Mouse (Mus musculus): ENCODE results near the gene Lemd2.

Lemd2 gene

GRCm38 (mm10) chr17:27227258-27227657 lies 23.0 kb upstream of the Lemd2 start:
- DNase-seq (ENCODE audit: low spot score), result no peak

DNA sequence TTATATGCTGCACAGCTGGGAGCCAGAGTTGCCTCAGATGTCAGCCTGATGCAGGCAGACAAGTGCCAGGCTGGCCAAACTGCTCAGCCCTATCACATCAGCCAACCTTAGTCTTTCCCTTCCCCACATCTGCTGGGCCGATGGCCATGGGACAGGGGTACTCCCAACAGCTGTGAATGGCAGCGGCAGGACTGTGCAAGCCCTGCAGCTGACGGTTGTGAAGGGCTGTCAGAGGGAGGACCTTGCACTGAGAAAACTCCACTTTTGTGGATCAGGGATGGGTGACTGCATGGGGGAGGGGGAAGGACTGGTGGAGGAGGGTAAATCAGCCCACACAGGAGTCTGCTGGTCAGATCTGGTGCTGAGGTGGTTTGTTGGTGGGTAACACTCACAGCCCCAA lies 22.4 kb upstream of the Lemd2 start:
- no peak for DNase-seq (ENCODE audit: low spot score)

GRCm38 (mm10) chr17:27225801-27226200 lies 21.5 kb upstream of the Lemd2 start:
- DNase-seq (ENCODE audit: low spot score), result no peak

- no peak for DNase-seq (ENCODE audit: low spot score)
Observed at GRCm38 (mm10) chr17:27223821-27224220, 19.6 kb upstream of the Lemd2 start.

DNA sequence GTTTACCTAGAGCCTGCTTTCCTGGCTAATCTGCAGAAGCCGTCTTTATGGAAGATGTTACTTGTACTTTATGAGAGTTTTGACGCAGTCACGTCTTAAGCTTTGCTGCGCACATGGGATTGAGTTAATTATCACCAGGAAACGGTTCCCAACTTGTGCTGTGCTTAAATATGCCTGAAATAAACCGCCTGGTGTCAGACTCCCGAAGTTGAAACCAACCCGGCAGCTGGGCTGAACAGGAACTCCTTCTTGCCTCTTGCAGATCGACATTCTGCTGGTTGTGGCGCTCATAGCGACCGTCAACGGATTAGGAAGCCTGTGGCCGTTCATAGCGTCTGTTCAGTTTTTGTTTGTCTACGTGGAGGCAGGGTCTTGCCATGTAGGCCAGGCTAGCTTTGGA lies 17.3 kb upstream of the Lemd2 start:
- no peak for DNase-seq (ENCODE audit: low spot score)

DNA sequence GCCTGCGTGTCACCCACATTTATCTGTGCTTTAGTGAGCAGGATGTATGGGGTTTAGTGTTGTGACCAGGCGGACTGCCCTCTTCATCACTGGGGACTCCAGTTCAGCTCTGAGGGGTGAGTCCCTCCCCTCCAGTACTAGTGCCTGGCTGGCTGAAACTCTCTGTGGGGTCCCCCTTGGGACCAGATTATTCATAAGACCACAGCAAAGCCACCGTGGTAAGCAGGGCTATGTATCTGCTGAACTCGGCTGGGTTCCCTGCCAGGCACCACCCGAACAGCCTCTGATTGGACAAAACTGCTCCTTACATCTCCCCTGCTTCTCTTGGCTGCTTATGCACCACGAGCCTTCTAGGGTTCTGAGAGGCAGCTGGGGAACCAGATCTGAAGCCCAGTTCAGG lies 14.6 kb upstream of the Lemd2 start:
- DNase-seq (ENCODE audit: low spot score), result no peak

GRCm38 (mm10) chr17:27218364-27218763 lies 14.1 kb upstream of the Lemd2 start:
- no peak for DNase-seq (ENCODE audit: low spot score)

DNA sequence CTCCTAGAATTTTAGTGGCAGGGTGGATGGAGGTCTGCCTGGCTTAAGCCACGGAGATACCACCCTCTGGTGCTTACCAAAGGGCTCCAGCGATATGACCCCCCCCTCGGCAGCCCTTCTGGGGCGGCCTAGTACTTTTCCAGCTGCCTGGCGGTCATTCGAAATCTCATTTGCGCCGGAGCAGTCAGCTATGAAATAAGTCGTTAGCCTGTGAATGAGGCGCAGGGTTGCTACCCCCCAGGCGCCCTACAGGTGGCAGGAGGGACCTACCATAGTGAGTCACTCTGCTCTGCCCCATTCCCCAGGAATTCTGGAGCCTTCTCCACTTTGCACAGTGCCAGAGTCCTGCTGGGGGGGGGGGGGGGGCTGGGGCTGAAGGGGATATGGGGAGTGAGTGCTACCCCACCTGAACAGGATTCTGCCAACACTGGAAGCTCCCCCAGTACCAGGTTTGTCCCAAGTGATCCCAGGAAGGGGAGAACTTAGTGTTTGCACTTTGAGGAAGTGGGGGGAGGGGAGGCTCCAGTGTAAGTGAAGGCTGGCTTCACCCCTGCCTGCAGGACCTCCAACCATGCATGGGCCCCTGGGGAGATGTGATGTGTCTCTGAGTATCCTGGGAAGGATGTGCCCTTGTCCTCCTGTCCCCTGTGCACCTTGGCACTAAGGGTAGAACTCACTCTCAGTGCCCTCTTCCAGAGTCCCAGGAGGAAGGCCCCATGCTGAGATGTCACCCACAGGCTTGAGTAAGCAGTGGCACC lies 8.7 kb upstream of the Lemd2 start:
- peak; percentile 42 for DNase-seq (ENCODE audit: low spot score)

DNA sequence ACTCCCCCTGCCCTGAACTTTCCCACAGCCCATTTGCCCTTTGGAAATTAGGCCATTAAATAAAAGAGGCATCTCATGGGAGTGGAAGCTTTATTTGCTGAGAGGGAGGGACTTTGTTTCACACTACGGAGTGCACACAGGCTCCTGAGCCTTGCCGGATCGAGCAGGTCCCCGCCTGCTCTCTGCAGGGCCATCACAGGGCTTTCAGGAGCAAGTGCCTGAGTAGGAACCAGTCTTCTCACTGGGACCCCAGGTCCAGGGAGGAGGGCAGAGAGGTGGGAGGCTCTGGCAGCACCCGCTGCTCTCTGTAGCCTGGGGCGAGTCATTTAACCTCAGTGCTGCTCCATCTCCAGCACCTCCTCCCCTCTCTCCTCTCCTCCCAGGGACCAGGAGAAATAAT lies 7.7 kb upstream of the Lemd2 start:
- no peak for DNase-seq (ENCODE audit: low spot score)

DNA sequence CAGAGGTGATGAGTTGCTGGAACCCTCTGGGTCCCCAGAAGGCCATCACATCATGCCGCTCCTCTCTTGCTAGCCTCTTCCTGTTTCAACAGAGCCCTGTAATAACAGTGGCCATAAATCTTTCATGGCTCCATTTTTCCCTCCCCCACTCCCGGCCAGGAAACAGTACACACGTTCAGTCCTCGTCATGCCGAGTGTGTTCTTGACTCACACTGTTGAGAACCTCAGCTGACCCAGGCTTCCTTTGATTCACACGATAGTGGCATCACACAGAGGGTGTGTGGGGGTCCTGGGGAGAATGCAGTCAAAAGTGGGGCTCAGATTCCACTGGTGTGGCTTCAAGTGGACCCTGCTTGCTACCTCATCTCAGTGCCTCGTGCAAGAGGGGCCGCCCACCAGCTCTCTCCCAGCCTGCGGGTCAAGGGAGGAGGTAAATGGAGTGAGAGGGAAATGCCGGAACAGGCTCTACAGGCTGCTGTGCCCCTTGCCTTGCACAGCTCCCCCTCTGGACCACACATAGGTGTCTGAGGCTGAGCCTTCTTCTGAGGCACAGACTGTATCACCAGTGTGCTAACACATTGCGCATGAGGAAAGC lies 2.9 kb upstream of the Lemd2 start:
- peak; percentile 32 for DNase-seq (ENCODE audit: low spot score)

GRCm38 (mm10) chr17:27203358-27204074 lies 753 bp downstream of the Lemd2 start:
- DNase-seq (ENCODE audit: low spot score), result peak; percentile 36

GRCm38 (mm10) chr17:27202919-27203357 lies 1.3 kb downstream of the Lemd2 start:
- no peak for DNase-seq (ENCODE audit: low spot score)

DNA sequence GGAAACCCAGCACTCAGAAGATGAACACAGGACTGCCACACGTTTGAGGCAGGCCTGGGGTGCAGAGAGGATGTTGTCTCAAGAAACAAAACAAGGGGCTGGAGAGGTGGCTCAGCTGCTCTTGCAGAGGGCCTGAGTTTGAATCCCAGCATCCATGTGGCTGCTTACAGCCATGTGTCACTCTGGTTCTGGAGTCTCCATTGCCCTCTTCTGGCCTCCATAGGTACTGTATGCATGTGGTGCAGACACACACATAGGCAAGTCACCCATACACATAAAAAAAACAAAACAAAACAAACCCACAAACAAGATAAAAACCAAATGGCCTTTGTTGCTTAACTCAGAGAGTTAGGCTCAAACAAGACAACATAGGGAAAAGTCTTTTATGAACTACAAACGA lies 2.3 kb downstream of the Lemd2 start:
- no peak for DNase-seq (ENCODE audit: low spot score)

DNA sequence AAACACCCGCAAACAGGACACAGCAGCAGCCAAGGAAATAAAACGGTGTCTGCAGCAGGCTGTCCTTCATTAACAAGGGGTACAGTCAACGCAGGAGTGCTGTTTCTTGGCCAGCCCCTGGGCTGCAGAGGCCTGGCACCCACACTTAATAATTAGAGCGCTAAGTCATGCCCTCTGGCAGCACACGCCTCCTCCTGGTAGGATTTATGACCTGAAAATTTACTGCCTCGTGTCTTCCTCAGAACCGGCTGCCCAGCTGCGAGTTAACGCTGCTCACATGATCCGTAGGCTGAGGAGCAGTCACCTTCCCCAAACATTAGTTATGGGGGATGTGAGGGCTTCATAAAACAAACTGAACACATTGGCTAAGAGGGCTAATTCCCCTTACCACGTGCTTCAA lies 3.5 kb downstream of the Lemd2 start:
- DNase-seq (ENCODE audit: low spot score), result no peak

- no peak for DNase-seq (ENCODE audit: low spot score)
Observed at GRCm38 (mm10) chr17:27199864-27200263, 4.4 kb downstream of the Lemd2 start.

GRCm38 (mm10) chr17:27199205-27199604 lies 5.1 kb downstream of the Lemd2 start:
- DNase-seq (ENCODE audit: low spot score), result no peak

- DNase-seq (ENCODE audit: low spot score), result no peak
Observed at GRCm38 (mm10) chr17:27196206-27196605, 8.1 kb downstream of the Lemd2 start.

- no peak for DNase-seq (ENCODE audit: low spot score)
Observed at GRCm38 (mm10) chr17:27194258-27195185, 9.7 kb downstream of the Lemd2 start.

GRCm38 (mm10) chr17:27191804-27192203 lies 12.5 kb downstream of the Lemd2 start:
- no peak for DNase-seq (ENCODE audit: low spot score)

GRCm38 (mm10) chr17:27191189-27191588 lies 13.1 kb downstream of the Lemd2 start:
- DNase-seq (ENCODE audit: low spot score), result no peak

DNA sequence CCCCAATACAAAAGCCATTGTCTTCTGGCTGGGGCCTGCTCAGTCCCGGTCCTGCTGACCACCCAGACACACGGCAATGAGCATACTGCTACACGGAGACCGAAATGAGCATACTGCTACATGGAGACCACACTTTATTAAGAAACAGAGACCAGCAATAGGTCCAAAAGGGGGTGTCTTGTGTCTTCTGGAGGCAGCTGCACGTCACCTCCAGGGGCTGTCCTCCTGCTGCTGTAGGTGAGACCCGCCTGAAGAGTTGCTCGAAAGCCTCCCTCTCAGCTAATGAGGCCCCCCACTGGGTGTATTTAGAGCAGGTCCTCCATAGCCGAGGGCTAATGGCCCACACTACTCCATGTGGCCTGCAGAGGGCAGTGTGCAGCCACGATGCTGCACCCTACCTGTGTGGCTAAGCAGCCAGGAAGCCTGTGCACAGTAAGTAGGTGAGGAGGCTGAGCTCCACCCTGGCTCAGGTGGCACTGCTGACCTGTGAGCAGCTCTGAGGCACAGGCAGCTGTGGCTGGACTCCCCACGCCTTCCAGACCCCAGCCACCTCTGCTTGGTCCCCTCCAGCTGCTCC lies 14.5 kb downstream of the Lemd2 start:
- DNase-seq (ENCODE audit: low spot score), result peak; percentile 51

GRCm38 (mm10) chr17:27188883-27189282 lies 15.4 kb downstream of the Lemd2 start:
- no peak for DNase-seq (ENCODE audit: low spot score)
